Mouse (Mus musculus): Measurements from ENCODE around the gene Zfp53. TPM values are rescaled to one million over a fixed set of nuclear protein-coding genes. Genes with fewer than 3 reads are reported as not detected.

Zfp53 gene
- polyA plus RNA-seq, 1 experiment from 2014 or later, result 8.5 TPM

- Histone ChIP-seq H3K4me3 (peak overlapping the region; percentile 75), H3K9ac (peak overlapping the region; percentile 79), H3K4me1 (peaks cover 15% of the 10 kb centered on the region), H3K27ac (peak overlapping the region; percentile 93), H3K9me3 (replicated peaks) (no peaks in the 10 kb centered on the region), H3K27me3 (no peaks in the 10 kb centered on the region), H3K36me3 (no peaks in the 10 kb centered on the region), H3K4me2 (replicated peaks) (peak overlapping the region; percentile 65)
- ATAC-seq (ENCODE audit: low FRiP score), result peak; percentile 86
- 1% methylated on average over 54 of the region's 54 CpGs for WGBS
Observed at GRCm38 (mm10) chr17:21532101-21532951, 43.5 kb downstream of the Zfp53 start.

GRCm38 (mm10) chr17:21533961-21534360 is 45.2 kb downstream of the Zfp53 start:
- Histone ChIP-seq H3K4me2 (replicated peaks) (no peak overlapping the region), H3K36me3 (no peaks in the 10 kb centered on the region), H3K27me3 (no peaks in the 10 kb centered on the region), H3K27ac (no peak overlapping the region), H3K9ac (no peak overlapping the region), H3K4me1 (peaks cover 15% of the 10 kb centered on the region), H3K9me3 (replicated peaks) (no peaks in the 10 kb centered on the region), H3K4me3 (no peak overlapping the region)
- 100% methylated on average over 1 of the region's 1 CpGs for WGBS
- ATAC-seq (ENCODE audit: low FRiP score), result no peak

- peaks cover 15% of the 10 kb centered on the region for H3K4me1 ChIP-seq
- no peak overlapping the region for H3K27ac ChIP-seq
- H3K4me2 ChIP-seq (replicated peaks), result no peak overlapping the region
- no peak overlapping the region for H3K4me3 ChIP-seq
- WGBS, result 27% methylated on average over 4 of the region's 4 CpGs
- ATAC-seq (ENCODE audit: low FRiP score), result 0 out of 2 replicates have a peak, but pooled peaks have one; percentile 1
- no peaks in the 10 kb centered on the region for H3K27me3 ChIP-seq
- no peaks in the 10 kb centered on the region for H3K9me3 ChIP-seq (replicated peaks)
- H3K9ac ChIP-seq, result no peak overlapping the region
- H3K36me3 ChIP-seq, result no peaks in the 10 kb centered on the region
Observed at GRCm38 (mm10) chr17:21534460-21535095, 45.8 kb downstream of the Zfp53 start.

GRCm38 (mm10) chr17:21535096-21536001 is 46.6 kb downstream of the Zfp53 start, which contains the start of gene Zfp52:
Zfp52 (plus strand) TSS chr17:21535539.
- H3K36me3 ChIP-seq, result no peaks in the 10 kb centered on the region
- no peaks in the 10 kb centered on the region for H3K27me3 ChIP-seq
- ATAC-seq (ENCODE audit: low FRiP score), result peak; percentile 32
- peak within 1 kb of the TSS; percentile 65 for H3K4me2 ChIP-seq (replicated peaks)
- peak within 1 kb of the TSS; percentile 32 for H3K4me3 ChIP-seq
- WGBS, result 6% methylated on average over 21 of the region's 21 CpGs
- H3K4me1 ChIP-seq, result peaks cover 15% of the 10 kb centered on the region
- H3K27ac ChIP-seq, result 0 out of 2 replicates have a peak within 1 kb of the TSS, but pooled peaks have one; percentile 0
- H3K9me3 ChIP-seq (replicated peaks), result no peaks in the 10 kb centered on the region
- peak within 1 kb of the TSS; percentile 49 for H3K9ac ChIP-seq

- Histone ChIP-seq H3K27me3 (no peaks in the 10 kb centered on the region), H3K9me3 (replicated peaks) (no peaks in the 10 kb centered on the region), H3K36me3 (no peaks in the 10 kb centered on the region), H3K4me3 (peak overlapping the region; percentile 32), H3K27ac (no peak overlapping the region), H3K4me1 (peaks cover 15% of the 10 kb centered on the region), H3K9ac (peak overlapping the region; percentile 49), H3K4me2 (replicated peaks) (peak overlapping the region; percentile 65)
- ATAC-seq (ENCODE audit: low FRiP score), result no peak
- 44% methylated on average over 7 of the region's 7 CpGs for WGBS
Observed at GRCm38 (mm10) chr17:21536096-21536495, 47.3 kb downstream of the Zfp53 start.

- Histone ChIP-seq H3K36me3 (no peaks in the 10 kb centered on the region), H3K9ac (no peak overlapping the region), H3K27me3 (no peaks in the 10 kb centered on the region), H3K27ac (no peak overlapping the region), H3K4me1 (peaks cover 12% of the 10 kb centered on the region), H3K4me3 (no peak overlapping the region), H3K4me2 (replicated peaks) (no peak overlapping the region), H3K9me3 (replicated peaks) (no peaks in the 10 kb centered on the region)
- 75% methylated on average over 2 of the region's 2 CpGs for WGBS
- no peak for ATAC-seq (ENCODE audit: low FRiP score)
Observed at GRCm38 (mm10) chr17:21536676-21537075, 47.9 kb downstream of the Zfp53 start.

- Histone ChIP-seq H3K4me1 (no peaks in the 10 kb centered on the region), H3K4me3 (no peak overlapping the region), H3K4me2 (replicated peaks) (no peak overlapping the region), H3K36me3 (0 out of 2 replicates have a peak, but pooled peaks cover 6% of the 10 kb centered on the region), H3K9ac (no peak overlapping the region), H3K9me3 (replicated peaks) (no peaks in the 10 kb centered on the region), H3K27me3 (no peaks in the 10 kb centered on the region), H3K27ac (no peak overlapping the region)
- 92% methylated on average over 2 of the region's 2 CpGs for WGBS
- no peak for ATAC-seq (ENCODE audit: low FRiP score)
Observed at GRCm38 (mm10) chr17:21557831-21558230, 69.0 kb downstream of the Zfp53 start.

Other genes with a start within 250 kb of the Zfp53 start
- not detected in 2 replicates for gene Vmn1r235, start 232.6 kb upstream of the Zfp53 start, polyA plus RNA-seq (2016; fragmentation: Nextera tagmentation; extraction: Ambion mirVana)
- not detected in 2 replicates for gene Vmn1r236, start 206.1 kb upstream of the Zfp53 start, polyA plus RNA-seq (2016; fragmentation: Nextera tagmentation; extraction: Ambion mirVana)
- gene Vmn1r237, start 177.1 kb upstream of the Zfp53 start, polyA plus RNA-seq (2016; fragmentation: Nextera tagmentation; extraction: Ambion mirVana), result not detected in 2 replicates
- gene Zfp677, start 105.2 kb upstream of the Zfp53 start, polyA plus RNA-seq (2016; fragmentation: Nextera tagmentation; extraction: Ambion mirVana), result 3.3 and 3.7 TPM in 2 replicates
- 3.3 and 3.8 TPM in 2 replicates for gene Zfp54, start 65.8 kb upstream of the Zfp53 start, polyA plus RNA-seq (2016; fragmentation: Nextera tagmentation; extraction: Ambion mirVana)
- gene Zfp51, start 38.6 kb upstream of the Zfp53 start, polyA plus RNA-seq (2016; fragmentation: Nextera tagmentation; extraction: Ambion mirVana), result 14.0 and 14.4 TPM in 2 replicates
- gene Zfp52, start 46.5 kb downstream of the Zfp53 start, polyA plus RNA-seq (2016; fragmentation: Nextera tagmentation; extraction: Ambion mirVana), result 2.7 and 3.3 TPM in 2 replicates
- 15.7 and 17.1 TPM in 2 replicates for gene Zfp948, start 78.0 kb downstream of the Zfp53 start, polyA plus RNA-seq (2016; fragmentation: Nextera tagmentation; extraction: Ambion mirVana)
- 9.8 and 10.6 TPM in 2 replicates for gene Zfp983, start 161.6 kb downstream of the Zfp53 start, polyA plus RNA-seq (2016; fragmentation: Nextera tagmentation; extraction: Ambion mirVana)
- 16.7 and 18.5 TPM in 2 replicates for gene Gm10226, start 202.9 kb downstream of the Zfp53 start, polyA plus RNA-seq (2016; fragmentation: Nextera tagmentation; extraction: Ambion mirVana)
- gene Zfp760, start 218.7 kb downstream of the Zfp53 start, polyA plus RNA-seq (2016; fragmentation: Nextera tagmentation; extraction: Ambion mirVana), result 19.0 and 22.1 TPM in 2 replicates
- 10.9 and 11.8 TPM in 2 replicates for gene Zfp229, start 241.8 kb downstream of the Zfp53 start, polyA plus RNA-seq (2016; fragmentation: Nextera tagmentation; extraction: Ambion mirVana)